Mouse (Mus musculus): ENCODE data around the gene 1700016D06Rik. TPM values are rescaled to one million over a fixed set of nuclear protein-coding genes. Genes with fewer than 3 reads are reported as not detected.
"Not testable (repeated sequence)": the region's sequence is repeated elsewhere in the genome, so short reads cannot be mapped to it uniquely, and the experiment has no call there.

1700016D06Rik gene
- polyA plus RNA-seq, 1 experiment from 2014 or later = not detected

- ATAC-seq = no peak
- ChIA-PET POLR2A (no interaction called here), CTCF (no interaction called here)
- in situ Hi-C loops (cut with MboI; ENCODE audit: low pct_unique_long_range_greater_than_20kb) = no loop called here
- no peak for TF ChIP-seq CTCF (IDR thresholded peaks at IDR 0.05)
- no peak for DNase-seq (ENCODE audit: low read depth, low spot score)
- H3K27me3 ChIP-seq = no peaks in the 10 kb centered on the region
These were observed 10.9 kb downstream of the 1700016D06Rik start for GRCm38 (mm10) chr8:11689945-11690344.

GRCm38 (mm10) chr8:11687251-11687650 lies 13.6 kb downstream of the 1700016D06Rik start:
- ChIA-PET POLR2A (no interaction called here), CTCF (interaction anchor here (1.0 to 1.1 kb wide), 2 partner anchors 14 to 49 kb away, joined by 3 read pairs; no protein-coding TSS in a partner anchor)
- in situ Hi-C loops (cut with MboI; ENCODE audit: low pct_unique_long_range_greater_than_20kb) = no loop called here
- H3K27me3 ChIP-seq = no peaks in the 10 kb centered on the region
- no peak for TF ChIP-seq CTCF (IDR thresholded peaks at IDR 0.05)
- DNase-seq (ENCODE audit: low read depth, low spot score) = no peak
- no peak for ATAC-seq

GRCm38 (mm10) chr8:11684558-11684957 lies 16.3 kb downstream of the 1700016D06Rik start:
- H3K27me3 ChIP-seq = no peaks in the 10 kb centered on the region
- in situ Hi-C loops (cut with MboI; ENCODE audit: low pct_unique_long_range_greater_than_20kb) = no loop called here
- no peak for ATAC-seq
- POLR2A ChIA-PET = no interaction called here
- CTCF ChIA-PET = no interaction called here
- DNase-seq (ENCODE audit: low read depth, low spot score) = no peak
- TF ChIP-seq CTCF (IDR thresholded peaks at IDR 0.05) = no peak

GRCm38 (mm10) chr8:11668308-11668707 lies 32.6 kb downstream of the 1700016D06Rik start:
- in situ Hi-C loops (cut with MboI; ENCODE audit: low pct_unique_long_range_greater_than_20kb) = no loop called here
- no peak for TF ChIP-seq CTCF (IDR thresholded peaks at IDR 0.05)
- no peak for ATAC-seq
- ChIA-PET POLR2A (no interaction called here), CTCF (no interaction called here)
- no peaks in the 10 kb centered on the region for H3K27me3 ChIP-seq
- DNase-seq (ENCODE audit: low read depth, low spot score) = no peak

- CTCF ChIA-PET; in situ Hi-C loops (cut with MboI; ENCODE audit: low pct_unique_long_range_greater_than_20kb): not testable (repeated sequence)
These were observed 34.7 kb downstream of the 1700016D06Rik start for GRCm38 (mm10) chr8:11666023-11666716.

DNA sequence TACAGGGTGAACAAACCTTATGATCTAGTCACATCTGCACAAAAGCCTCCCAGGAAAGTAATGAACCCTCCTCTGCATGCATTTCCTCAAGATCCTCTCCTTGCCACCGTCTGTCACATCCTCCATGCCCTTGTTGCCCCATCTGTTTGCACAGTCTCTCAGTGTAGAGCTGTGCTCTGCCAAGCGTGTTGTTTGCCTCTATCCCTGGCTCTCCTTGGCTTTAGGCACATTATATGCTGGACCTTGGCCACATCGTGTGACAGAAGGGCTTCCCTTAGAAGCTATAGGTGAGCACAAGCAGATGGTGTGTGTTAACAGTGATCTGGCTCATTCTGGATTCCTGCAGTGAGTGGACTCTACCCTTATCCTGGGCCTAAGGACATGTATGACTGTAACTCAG lies 38.9 kb downstream of the 1700016D06Rik start:
- no peaks in the 10 kb centered on the region for H3K27me3 ChIP-seq
- POLR2A ChIA-PET = no interaction called here
- CTCF ChIA-PET = no interaction called here
- no peak for ATAC-seq
- TF ChIP-seq CTCF (IDR thresholded peaks at IDR 0.05) = no peak
- in situ Hi-C loops (cut with MboI; ENCODE audit: low pct_unique_long_range_greater_than_20kb) = no loop called here
- DNase-seq (ENCODE audit: low read depth, low spot score) = no peak

More at GRCm38 (mm10) chr8:11666023-11666716, 34.7 kb downstream of the 1700016D06Rik start:
- POLR2A ChIA-PET; H3K27me3 ChIP-seq; DNase-seq (ENCODE audit: low read depth, low spot score); ATAC-seq: not testable (repeated sequence)

DNA sequence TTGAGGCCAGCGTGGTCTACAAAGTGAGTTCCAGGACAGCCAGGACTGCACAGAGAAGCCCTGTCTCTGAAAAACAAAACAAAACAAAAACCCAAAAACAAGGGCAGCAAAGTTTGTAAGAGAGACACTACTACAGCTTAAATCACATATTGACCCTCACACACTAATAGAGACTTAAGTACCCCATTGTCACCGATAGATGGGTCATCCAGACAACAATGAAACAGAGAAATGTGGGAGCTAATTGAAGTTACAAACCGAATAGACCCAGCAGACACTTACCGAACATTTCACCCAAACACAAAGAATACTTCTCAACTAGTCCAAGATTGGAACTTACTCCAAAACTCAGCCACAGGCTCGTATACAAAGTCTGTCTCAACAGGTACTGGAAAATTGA lies 50.8 kb downstream of the 1700016D06Rik start:
- TF ChIP-seq CTCF (IDR thresholded peaks at IDR 0.05) = no peak
- H3K27me3 ChIP-seq = no peaks in the 10 kb centered on the region
- in situ Hi-C loops (cut with MboI; ENCODE audit: low pct_unique_long_range_greater_than_20kb) = no loop called here
- ChIA-PET CTCF (no interaction called here), POLR2A (no interaction called here)
- ATAC-seq = no peak
- no peak for DNase-seq (ENCODE audit: low read depth, low spot score)

GRCm38 (mm10) chr8:11643123-11643522 lies 57.7 kb downstream of the 1700016D06Rik start:
- ChIA-PET CTCF (interaction anchor here (1.2 kb wide), 2 partner anchors 11 to 14 kb away, joined by 3 read pairs; no protein-coding TSS in a partner anchor), POLR2A (no interaction called here)
- DNase-seq (ENCODE audit: low read depth, low spot score) = no peak
- no peak for TF ChIP-seq CTCF (IDR thresholded peaks at IDR 0.05)
- no peak for ATAC-seq
- H3K27me3 ChIP-seq = no peaks in the 10 kb centered on the region
- in situ Hi-C loops (cut with MboI; ENCODE audit: low pct_unique_long_range_greater_than_20kb) = no loop called here

- no peak for DNase-seq (ENCODE audit: low read depth, low spot score)
- no peaks in the 10 kb centered on the region for H3K27me3 ChIP-seq
- ATAC-seq = no peak
- TF ChIP-seq CTCF (IDR thresholded peaks at IDR 0.05) = no peak
- in situ Hi-C loops (cut with MboI; ENCODE audit: low pct_unique_long_range_greater_than_20kb) = no loop called here
- CTCF ChIA-PET = no interaction called here
- POLR2A ChIA-PET = no interaction called here
These were observed 60.3 kb downstream of the 1700016D06Rik start for GRCm38 (mm10) chr8:11640606-11641005.

GRCm38 (mm10) chr8:11637531-11637930 lies 63.3 kb downstream of the 1700016D06Rik start:
- no peak for ATAC-seq
- CTCF ChIA-PET = interaction anchor here (1.2 kb wide), 1 partner anchor 50 kb away, joined by 3 read pairs; no protein-coding TSS in a partner anchor
- TF ChIP-seq CTCF (IDR thresholded peaks at IDR 0.05) = no peak
- POLR2A ChIA-PET = no interaction called here
- no peak for DNase-seq (ENCODE audit: low read depth, low spot score)
- H3K27me3 ChIP-seq = no peaks in the 10 kb centered on the region
- in situ Hi-C loops (cut with MboI; ENCODE audit: low pct_unique_long_range_greater_than_20kb) = no loop called here

- POLR2A ChIA-PET = no interaction called here
- in situ Hi-C loops (cut with MboI; ENCODE audit: low pct_unique_long_range_greater_than_20kb) = no loop called here
- peak; percentile 85 for DNase-seq (ENCODE audit: low read depth, low spot score)
- no peaks in the 10 kb centered on the region for H3K27me3 ChIP-seq
- TF ChIP-seq CTCF (IDR thresholded peaks at IDR 0.05) = no peak
- ATAC-seq = peak; percentile 76
- CTCF ChIA-PET = no interaction called here
These were observed 64.4 kb downstream of the 1700016D06Rik start for GRCm38 (mm10) chr8:11636324-11637057.

All from Patski (cell line).